Mouse (Mus musculus) left cerebral cortex, adult 18-20 months (tissue): Measurements from ENCODE around the gene Plekhh2. TPM values are rescaled to one million over a fixed set of nuclear protein-coding genes. Genes with fewer than 3 reads are reported as not detected.
A peak's percentile ranks its signal among the peaks of the same experiment; 100 is the strongest.

Experiments used
- DNase-seq, 2 experiments: peaks; one replicate each; pipeline ENCODE4 v3.0.0; 2021 to 2022; ENCODE audit warnings: low spot score in 2 of 2, mixed read lengths in 1 of 2
- total RNA-seq, 2 experiments: library from RNA; stranded (reverse); gene quantifications; 2 replicates each; pipeline ENCODE4 v1.2.3; 2021

The Plekhh2 gene
- total RNA-seq, 2 experiments from 2014 or later: 4.9 to 6.8 TPM

- DNase-seq: no peak
Measured at GRCm38 (mm10) chr17:84569770-84570169, 58.1 kb downstream of the Plekhh2 start.

GRCm38 (mm10) chr17:84571629-84572028 is 59.9 kb downstream of the Plekhh2 start:
- peak in 1 of 2 experiments; percentile 17 for DNase-seq

DNA sequence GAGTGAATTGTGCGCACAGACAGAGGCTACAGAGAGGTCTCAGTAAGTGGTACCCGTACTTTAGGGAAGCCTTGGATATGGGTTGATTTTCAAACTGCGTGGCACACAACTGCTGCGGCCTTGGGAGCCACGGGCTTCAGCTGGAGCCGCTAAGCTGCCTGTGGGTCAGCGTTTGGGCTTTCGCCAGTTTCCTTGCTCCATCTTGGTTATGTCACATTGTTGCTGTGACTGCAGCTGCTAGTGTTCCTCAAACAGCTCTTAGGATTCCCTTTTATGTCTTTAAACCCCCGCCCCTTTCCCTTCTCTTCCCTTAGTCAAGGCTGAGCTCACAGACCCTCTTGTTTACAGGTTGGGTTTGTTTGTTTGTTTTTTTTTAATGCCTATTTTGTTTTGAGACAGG is 61.6 kb downstream of the Plekhh2 start:
- no peak for DNase-seq

- DNase-seq: no peak
Measured at GRCm38 (mm10) chr17:84573940-84574339, 62.2 kb downstream of the Plekhh2 start.

DNA sequence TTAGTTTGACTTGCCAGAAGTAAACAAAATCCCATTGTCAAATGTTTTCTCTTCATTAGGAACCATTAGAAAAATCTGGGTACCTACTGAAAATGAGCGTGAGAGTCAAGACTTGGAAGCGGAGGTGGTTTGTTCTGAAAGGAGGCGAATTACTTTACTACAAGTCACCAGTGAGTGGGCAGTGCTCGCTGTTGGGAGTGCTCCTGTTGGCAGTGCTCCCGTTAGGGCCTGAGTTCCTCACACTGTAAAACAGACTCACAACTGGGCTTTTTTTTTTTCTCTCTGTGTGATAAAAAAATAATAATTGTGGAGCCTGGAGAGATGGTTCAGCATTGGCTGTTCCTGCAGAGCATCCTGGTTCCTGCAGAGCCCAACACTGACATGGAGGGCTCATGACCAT is 63.4 kb downstream of the Plekhh2 start:
- DNase-seq: peak; percentile 25 to 35

DNA sequence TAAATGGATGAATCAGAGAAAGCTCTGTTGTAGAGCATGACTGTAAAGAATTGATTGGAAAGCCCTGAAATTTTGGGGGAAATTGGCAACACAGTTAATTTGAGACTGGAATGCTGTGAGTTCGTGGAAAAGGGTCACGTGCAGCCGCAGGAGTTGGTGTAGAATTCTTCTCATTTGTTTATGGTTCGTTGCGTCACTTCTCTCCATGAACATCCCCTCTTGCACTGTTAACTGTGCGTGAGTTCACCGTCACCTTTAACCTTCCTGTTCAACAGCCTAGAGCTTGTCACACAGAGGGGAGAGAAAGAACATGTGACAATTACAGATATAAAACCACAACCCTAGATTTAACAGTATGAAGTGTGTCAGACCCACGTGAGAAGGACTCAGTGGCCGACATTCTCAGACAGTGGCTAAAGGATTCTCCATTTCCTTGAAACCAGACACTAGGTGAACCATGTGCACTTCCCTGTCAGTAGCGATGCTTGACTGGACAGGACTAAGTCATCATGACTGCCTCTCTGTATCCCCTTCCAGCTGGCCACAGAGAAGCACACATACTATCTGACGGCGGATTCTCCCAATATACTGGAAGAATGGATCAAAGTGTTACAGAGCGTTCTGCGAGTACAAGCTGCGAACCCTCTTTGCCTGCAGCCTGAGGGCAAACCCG is 65.1 kb downstream of the Plekhh2 start:
- DNase-seq: no peak

GRCm38 (mm10) chr17:84579249-84579648 is 67.6 kb downstream of the Plekhh2 start:
- DNase-seq: no peak

- DNase-seq: no peak
Measured at GRCm38 (mm10) chr17:84579817-84580216, 68.1 kb downstream of the Plekhh2 start.

DNA sequence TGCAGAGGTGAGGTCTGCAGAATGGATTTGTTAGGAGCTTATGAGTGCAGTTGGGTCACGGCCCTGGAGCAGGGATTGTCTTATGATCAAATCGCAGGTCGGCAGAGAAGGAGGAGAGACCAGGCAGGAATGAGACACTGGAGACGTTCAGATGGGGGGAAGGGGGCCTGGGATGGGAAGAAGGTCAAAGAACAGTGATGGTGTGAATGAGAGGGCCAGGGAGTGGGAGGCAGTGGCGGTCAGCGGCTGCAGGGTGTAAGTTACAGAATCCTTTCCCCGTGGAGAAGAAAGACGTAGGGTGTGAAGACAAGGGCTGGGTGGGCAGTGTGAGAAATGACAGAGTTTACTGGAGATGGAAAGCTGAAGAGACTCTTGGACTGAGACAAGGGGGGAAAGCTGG is 69.1 kb downstream of the Plekhh2 start:
- no peak for DNase-seq

DNA sequence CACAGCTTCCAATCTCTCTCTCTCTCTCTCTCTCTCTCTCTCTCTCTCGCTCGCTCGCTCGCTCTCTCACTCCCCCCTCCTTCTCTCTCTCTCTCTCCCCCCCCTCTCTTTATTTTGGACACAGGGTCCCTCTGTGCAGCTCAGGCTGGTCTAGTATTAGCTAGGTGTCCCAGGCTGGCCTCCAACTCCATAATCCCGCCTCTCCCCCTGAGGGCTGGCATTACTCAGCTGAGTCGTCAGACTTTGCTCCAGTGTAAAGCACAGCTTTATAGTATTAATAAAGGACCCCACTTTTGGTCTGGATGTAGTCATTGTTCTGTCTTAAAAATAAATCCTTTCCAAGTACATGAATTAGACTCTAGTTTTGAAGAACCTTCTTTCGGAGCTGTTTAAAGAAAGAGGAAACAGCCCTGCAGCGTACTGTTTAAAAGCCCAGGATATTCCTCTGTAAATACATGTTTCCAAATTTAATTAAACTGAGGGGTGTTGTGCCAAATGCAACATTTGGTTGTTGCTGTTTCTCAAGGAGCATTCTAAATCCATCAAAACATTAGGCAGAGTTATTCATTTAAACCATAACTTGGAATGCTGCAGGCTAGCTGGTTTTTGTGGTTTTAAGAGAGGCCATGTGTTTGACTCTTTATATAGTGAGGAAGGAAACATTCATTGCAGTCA is 70.2 kb downstream of the Plekhh2 start:
- DNase-seq: no peak

DNA sequence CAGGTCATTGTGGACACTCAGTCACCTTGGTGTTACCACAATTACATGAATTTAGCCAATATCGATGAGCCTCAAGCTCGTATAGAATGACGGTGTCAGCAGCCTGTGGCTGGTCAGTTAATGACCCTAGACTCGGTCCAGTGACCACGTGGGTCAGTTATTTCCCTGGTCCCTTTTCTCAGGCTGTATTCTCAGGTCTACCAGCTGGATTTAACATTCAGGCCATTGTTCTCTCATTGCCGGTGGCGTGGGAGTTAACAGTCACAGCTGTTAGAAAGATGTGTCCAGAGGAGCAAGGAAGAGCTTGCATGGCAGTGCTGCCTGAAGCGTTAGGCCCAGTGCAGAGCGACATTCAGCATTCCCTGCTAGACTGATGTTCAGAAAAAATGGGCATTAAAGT is 72.4 kb downstream of the Plekhh2 start:
- no peak for DNase-seq

- peak; percentile 70 to 82 for DNase-seq
Measured at GRCm38 (mm10) chr17:84585104-84585503, 73.4 kb downstream of the Plekhh2 start.

- no peak for DNase-seq
Measured at GRCm38 (mm10) chr17:84590065-84590464, 78.4 kb downstream of the Plekhh2 start.

DNA sequence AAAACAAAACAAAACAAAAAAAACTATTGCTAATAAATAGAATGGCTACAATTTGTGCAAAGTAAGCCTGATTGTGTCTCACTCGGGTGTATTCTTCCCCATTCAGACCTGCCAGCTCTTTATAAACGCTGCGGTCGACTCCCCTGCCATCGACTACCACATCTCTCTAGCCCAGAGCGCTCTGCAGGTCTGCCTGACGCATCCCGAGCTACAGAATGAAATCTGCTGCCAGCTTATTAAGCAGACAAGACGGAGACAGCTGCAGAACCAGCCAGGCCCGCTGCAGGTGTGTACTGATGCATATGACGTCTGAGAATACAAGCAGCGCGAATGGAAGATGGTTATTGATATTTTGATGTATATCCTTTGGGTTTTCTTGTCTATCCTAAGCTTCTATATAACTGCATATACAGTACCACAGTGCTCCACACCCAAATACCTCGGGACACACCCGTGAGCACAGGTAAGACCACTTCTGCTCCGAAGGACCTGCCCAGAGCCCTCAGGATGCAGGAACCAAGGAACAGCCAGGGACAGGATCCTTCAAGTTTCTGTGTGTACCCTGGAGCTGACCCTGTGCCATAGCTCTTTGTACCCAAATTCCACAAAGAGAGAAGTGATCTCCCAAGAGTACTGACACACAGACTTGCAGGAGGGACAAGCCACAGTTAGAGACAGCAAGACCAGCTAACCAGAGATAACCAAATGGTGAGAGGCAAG is 79.9 kb downstream of the Plekhh2 start:
- no peak for DNase-seq

DNA sequence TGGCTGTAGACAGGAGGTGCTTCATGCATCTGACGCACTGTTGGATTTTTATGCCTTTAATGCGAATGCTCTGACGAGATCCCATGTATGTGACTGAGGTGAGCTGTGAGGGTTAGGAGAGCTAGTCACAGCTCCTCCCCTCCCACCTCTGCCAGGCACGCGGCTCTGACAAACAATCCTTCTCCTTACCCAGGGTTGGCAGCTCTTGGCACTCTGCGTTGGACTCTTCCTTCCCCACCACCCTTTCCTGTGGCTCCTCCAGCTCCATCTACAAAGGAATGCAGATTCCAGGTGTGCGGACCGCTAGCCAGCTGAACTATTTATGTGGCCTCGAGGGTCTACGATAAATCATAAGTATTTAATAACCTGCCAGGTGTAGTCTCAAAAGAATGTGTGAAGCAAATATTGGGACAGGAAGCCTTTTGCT is 84.3 kb downstream of the Plekhh2 start:
- DNase-seq: no peak

- DNase-seq: no peak
Measured at GRCm38 (mm10) chr17:84596501-84596900, 84.8 kb downstream of the Plekhh2 start.

DNA sequence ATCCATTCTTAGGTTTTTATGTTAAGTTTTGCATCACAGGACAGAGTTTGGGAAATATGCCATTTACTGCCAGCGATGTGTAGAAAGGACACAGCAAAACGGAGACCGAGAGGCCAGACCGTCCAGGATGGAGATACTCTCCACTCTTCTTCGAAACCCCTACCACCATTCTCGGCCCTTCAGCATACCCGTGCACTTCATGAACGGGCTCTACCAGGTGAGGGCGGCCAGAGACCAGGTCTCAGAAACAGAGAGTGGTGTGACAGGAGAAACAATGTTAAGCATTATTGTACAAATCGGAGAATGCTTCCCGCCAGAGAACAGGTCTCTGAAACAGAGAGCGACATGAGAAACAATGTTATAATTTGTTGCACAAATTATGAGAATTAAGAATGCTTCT is 86.2 kb downstream of the Plekhh2 start:
- no peak for DNase-seq

DNA sequence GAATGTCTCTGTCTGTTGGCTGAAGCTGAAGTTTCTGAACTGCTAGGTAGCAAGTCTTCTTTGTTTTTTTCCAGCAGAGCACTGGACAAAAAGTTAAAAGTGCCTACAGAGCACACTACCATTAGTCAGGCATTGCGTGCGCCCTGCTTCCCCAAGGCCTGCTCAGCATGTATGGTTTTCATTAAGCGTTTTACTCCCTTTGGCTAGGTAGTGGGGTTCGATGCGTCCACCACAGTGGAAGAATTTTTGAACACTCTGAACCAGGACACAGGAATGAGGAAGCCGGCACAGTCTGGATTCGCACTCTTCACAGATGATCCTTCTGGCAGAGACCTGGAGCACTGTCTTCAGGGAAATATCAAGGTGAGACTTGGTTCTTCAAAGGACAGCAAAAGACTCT is 87.2 kb downstream of the Plekhh2 start:
- no peak for DNase-seq

GRCm38 (mm10) chr17:84600051-84600983 is 88.6 kb downstream of the Plekhh2 start:
- no peak for DNase-seq

DNA sequence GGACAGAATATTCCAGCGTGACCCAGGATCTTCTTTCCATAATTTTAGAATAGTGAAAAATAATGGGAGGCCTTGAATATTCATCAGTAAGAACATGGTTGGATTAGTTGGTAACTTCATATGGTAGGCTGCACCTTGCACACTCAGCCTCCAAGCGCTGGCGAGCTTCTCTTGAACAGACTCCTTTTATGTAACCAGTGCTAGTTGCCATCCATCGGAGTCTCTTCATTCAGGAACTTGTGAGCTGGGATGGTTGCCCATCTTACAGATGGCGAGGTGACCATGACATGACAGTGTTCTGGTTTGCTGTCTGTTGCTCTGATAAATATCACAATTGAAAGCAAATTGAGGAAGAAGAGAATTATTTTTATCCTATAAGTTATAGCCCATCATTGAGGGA is 90.1 kb downstream of the Plekhh2 start:
- no peak for DNase-seq

GRCm38 (mm10) chr17:84603202-84603627 is 91.5 kb downstream of the Plekhh2 start:
- DNase-seq: no peak
